Mouse (Mus musculus) bone marrow macrophage, adult 2 months (primary cell): ENCODE results near the gene Rasl10b.

Source experiments
- CTCF ChIP-seq: IDR thresholded peaks from 2 replicates; pipeline ENCODE4 v1.5.1; 2012; ENCODE audit warnings: low read depth, mild to moderate bottlenecking, low read length, moderate library complexity
- POLR2A ChIP-seq: IDR thresholded peaks from 2 replicates; pipeline ENCODE4 v1.6.1; 2012; ENCODE audit warnings: mild to moderate bottlenecking, low read depth, low read length, borderline replicate concordance

- TF ChIP-seq CTCF: no peak
- TF ChIP-seq POLR2A: no peak
Measured at GRCm38 (mm10) chr11:83441235-83441634, 32.3 kb downstream of the Rasl10b start.
